Mouse (Mus musculus): ENCODE data around the gene Dtnbp1. TPM values are rescaled to one million over a fixed set of nuclear protein-coding genes. Genes with fewer than 3 reads are reported as not detected.

Gene Dtnbp1
- polyA plus RNA-seq, 1 experiment from 2014 or later, result 64.0 TPM

DNA sequence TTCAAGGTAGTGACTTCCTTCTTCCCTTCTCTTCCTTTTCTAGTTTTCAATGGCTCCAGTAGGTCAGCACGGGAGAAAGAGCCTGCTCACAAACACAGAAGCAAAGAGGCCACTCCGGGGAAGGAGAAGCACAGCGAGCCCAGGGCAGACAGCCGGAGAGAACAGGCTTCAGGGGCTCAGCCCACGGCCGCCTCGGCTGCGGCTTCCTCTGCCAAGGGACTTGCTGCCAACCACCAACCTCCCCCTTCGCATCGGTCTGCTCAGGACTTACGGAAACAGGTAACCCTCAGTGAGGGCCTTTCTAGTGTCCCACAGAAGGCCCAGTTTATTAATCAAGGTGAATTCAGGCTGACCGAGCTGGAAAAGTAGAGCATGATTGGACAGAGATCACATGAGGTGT lies 105.7 kb downstream of the Dtnbp1 start:
- Histone ChIP-seq H3K27me3 (replicated peaks; ENCODE audit: control insufficient read depth, insufficient read depth, low read length) (no peaks in the 10 kb centered on the region), H3K27ac (ENCODE audit: low read depth) (no peak overlapping the region), H3K9ac (ENCODE audit: low read length) (no peak overlapping the region), H3K4me3 (ENCODE audit: low read depth, low read length) (no peak overlapping the region), H3K4me2 (ENCODE audit: low read length) (no peak overlapping the region), H3K36me3 (ENCODE audit: control insufficient read depth, insufficient read depth, low read length) (peaks cover 34% of the 10 kb centered on the region), H3K9me3 (ENCODE audit: control insufficient read depth, low read length) (no peaks in the 10 kb centered on the region), H3K4me1 (replicated peaks; ENCODE audit: control insufficient read depth, insufficient read depth, low read length) (no peaks in the 10 kb centered on the region)
- 94% methylated on average over 12 of the region's 12 CpGs for WGBS
- no peak for DNase-seq (ENCODE audit: low spot score)
- no peak for ATAC-seq (replicated peaks; ENCODE audit: low FRiP score, low TSS enrichment, low read depth)

- DNase-seq (ENCODE audit: low spot score), result peak; percentile 47
- no peaks in the 10 kb centered on the region for H3K4me1 ChIP-seq (replicated peaks; ENCODE audit: control insufficient read depth, insufficient read depth, low read length)
- H3K9me3 ChIP-seq (ENCODE audit: control insufficient read depth, low read length), result no peaks in the 10 kb centered on the region
- H3K27me3 ChIP-seq (replicated peaks; ENCODE audit: control insufficient read depth, insufficient read depth, low read length), result no peaks in the 10 kb centered on the region
- peaks cover 19% of the 10 kb centered on the region for H3K36me3 ChIP-seq (ENCODE audit: control insufficient read depth, insufficient read depth, low read length)
- H3K4me2 ChIP-seq (ENCODE audit: low read length), result no peak overlapping the region
- H3K9ac ChIP-seq (ENCODE audit: low read length), result no peak overlapping the region
- WGBS, result 55% methylated on average over 5 of the region's 5 CpGs
- H3K4me3 ChIP-seq (ENCODE audit: low read depth, low read length), result no peak overlapping the region
- ATAC-seq (replicated peaks; ENCODE audit: low FRiP score, low TSS enrichment, low read depth), result no peak
- H3K27ac ChIP-seq (ENCODE audit: low read depth), result no peak overlapping the region
Measured at GRCm38 (mm10) chr13:44891813-44892730, 109.9 kb downstream of the Dtnbp1 start.

DNA sequence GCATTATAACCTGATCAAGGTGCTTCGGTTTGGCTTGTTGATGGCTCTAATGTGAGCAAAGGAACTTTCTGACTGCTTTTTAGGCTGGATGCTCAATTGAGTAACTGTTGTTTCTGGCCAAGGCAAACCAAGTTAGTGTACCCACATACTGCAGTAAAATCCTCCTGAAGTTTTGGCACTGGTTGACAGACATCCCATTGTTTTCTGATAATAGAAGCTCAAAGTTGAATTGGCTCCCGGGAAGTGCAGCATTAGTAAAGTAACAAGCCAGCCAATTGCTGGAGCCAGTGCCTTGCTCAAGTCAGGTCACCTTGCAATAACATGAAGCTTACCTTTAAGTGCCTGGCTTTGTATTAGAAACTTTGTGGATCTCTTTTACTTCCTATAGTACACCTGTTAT lies 111.3 kb downstream of the Dtnbp1 start:
- WGBS, result 82% methylated on average over 2 of the region's 2 CpGs
- Histone ChIP-seq H3K27ac (ENCODE audit: low read depth) (no peak overlapping the region), H3K4me3 (ENCODE audit: low read depth, low read length) (no peak overlapping the region), H3K36me3 (ENCODE audit: control insufficient read depth, insufficient read depth, low read length) (peaks cover 17% of the 10 kb centered on the region; the same call in 1 of the 2 replicates), H3K4me2 (ENCODE audit: low read length) (no peak overlapping the region), H3K9ac (ENCODE audit: low read length) (no peak overlapping the region), H3K4me1 (replicated peaks; ENCODE audit: control insufficient read depth, insufficient read depth, low read length) (no peaks in the 10 kb centered on the region), H3K9me3 (ENCODE audit: control insufficient read depth, low read length) (no peaks in the 10 kb centered on the region), H3K27me3 (replicated peaks; ENCODE audit: control insufficient read depth, insufficient read depth, low read length) (no peaks in the 10 kb centered on the region)
- ATAC-seq (replicated peaks; ENCODE audit: low FRiP score, low TSS enrichment, low read depth) (no peak), DNase-seq (ENCODE audit: low spot score) (peak; percentile 18)

DNA sequence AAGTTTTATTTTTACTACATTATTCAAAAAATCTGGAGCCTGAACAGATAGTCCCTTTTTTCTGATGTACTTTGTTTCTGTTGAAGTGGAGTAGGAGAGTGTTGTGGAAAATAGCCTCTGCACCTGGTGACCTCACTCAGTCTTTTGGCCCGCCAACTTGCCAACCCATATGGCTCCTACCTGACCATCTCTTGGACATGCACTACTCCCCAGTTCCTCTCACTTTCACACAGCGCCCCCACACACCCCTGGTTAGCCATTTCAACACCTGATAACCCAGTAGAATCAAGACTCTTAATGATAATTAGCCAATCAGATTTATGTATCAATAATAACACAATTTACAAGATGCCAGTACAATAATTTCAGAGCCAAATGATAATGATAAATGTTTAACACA lies 115.7 kb downstream of the Dtnbp1 start:
- no peaks in the 10 kb centered on the region for H3K27me3 ChIP-seq (replicated peaks; ENCODE audit: control insufficient read depth, insufficient read depth, low read length)
- WGBS, result 90% methylated on average over 2 of the region's 2 CpGs
- H3K9me3 ChIP-seq (ENCODE audit: control insufficient read depth, low read length), result no peaks in the 10 kb centered on the region
- no peak overlapping the region for H3K9ac ChIP-seq (ENCODE audit: low read length)
- DNase-seq (ENCODE audit: low spot score), result no peak
- H3K4me1 ChIP-seq (replicated peaks; ENCODE audit: control insufficient read depth, insufficient read depth, low read length), result no peaks in the 10 kb centered on the region
- H3K4me3 ChIP-seq (ENCODE audit: low read depth, low read length), result no peak overlapping the region
- H3K36me3 ChIP-seq (ENCODE audit: control insufficient read depth, insufficient read depth, low read length), result peaks cover 25% of the 10 kb centered on the region
- H3K27ac ChIP-seq (ENCODE audit: low read depth), result no peak overlapping the region
- no peak for ATAC-seq (replicated peaks; ENCODE audit: low FRiP score, low TSS enrichment, low read depth)
- no peak overlapping the region for H3K4me2 ChIP-seq (ENCODE audit: low read length)

GRCm38 (mm10) chr13:44881001-44881400 lies 120.9 kb downstream of the Dtnbp1 start:
- Histone ChIP-seq H3K27ac (ENCODE audit: low read depth) (no peak overlapping the region), H3K4me3 (ENCODE audit: low read depth, low read length) (no peak overlapping the region), H3K4me1 (replicated peaks; ENCODE audit: control insufficient read depth, insufficient read depth, low read length) (no peaks in the 10 kb centered on the region), H3K36me3 (ENCODE audit: control insufficient read depth, insufficient read depth, low read length) (peaks cover 16% of the 10 kb centered on the region), H3K27me3 (replicated peaks; ENCODE audit: control insufficient read depth, insufficient read depth, low read length) (no peaks in the 10 kb centered on the region), H3K9ac (ENCODE audit: low read length) (no peak overlapping the region), H3K9me3 (ENCODE audit: control insufficient read depth, low read length) (no peaks in the 10 kb centered on the region), H3K4me2 (ENCODE audit: low read length) (no peak overlapping the region)
- 85% methylated on average over 4 of the region's 4 CpGs for WGBS
- DNase-seq (ENCODE audit: low spot score) (no peak), ATAC-seq (replicated peaks; ENCODE audit: low FRiP score, low TSS enrichment, low read depth) (no peak)

GRCm38 (mm10) chr13:44876799-44877198 lies 125.1 kb downstream of the Dtnbp1 start:
- ATAC-seq (replicated peaks; ENCODE audit: low FRiP score, low TSS enrichment, low read depth), result no peak
- WGBS, result 77% methylated on average over 2 of the region's 2 CpGs

More at GRCm38 (mm10) chr13:44876799-44877198, 125.1 kb downstream of the Dtnbp1 start:
- no peak for DNase-seq (ENCODE audit: low spot score)
- Histone ChIP-seq H3K27me3 (replicated peaks; ENCODE audit: control insufficient read depth, insufficient read depth, low read length) (no peaks in the 10 kb centered on the region), H3K36me3 (ENCODE audit: control insufficient read depth, insufficient read depth, low read length) (peaks cover 15% of the 10 kb centered on the region), H3K27ac (ENCODE audit: low read depth) (no peak overlapping the region), H3K4me3 (ENCODE audit: low read depth, low read length) (no peak overlapping the region), H3K9ac (ENCODE audit: low read length) (no peak overlapping the region), H3K4me1 (replicated peaks; ENCODE audit: control insufficient read depth, insufficient read depth, low read length) (no peaks in the 10 kb centered on the region; the same call in 1 of the 2 replicates), H3K4me2 (ENCODE audit: low read length) (no peak overlapping the region), H3K9me3 (ENCODE audit: control insufficient read depth, low read length) (no peaks in the 10 kb centered on the region)

Other genes with a start within 250 kb of the Dtnbp1 start
- gene Gm9817, start 76.5 kb upstream of the Dtnbp1 start, polyA plus RNA-seq (2014; fragmentation: Nextera tagmentation; extraction: Ambion mirVana), result not detected in 2 replicates

Measured in intestine, embryonic 14.5 days (tissue).